Mouse (Mus musculus) limb, embryonic 12.5 days (tissue): ENCODE data around the gene Cox4i2. TPM values are rescaled to one million over a fixed set of nuclear protein-coding genes. Genes with fewer than 3 reads are reported as not detected.

Experiments
- ATAC-seq: fragments of 200-750 bp; cut with Nextera tagmentation; 2 replicates; pipeline ENCODE4 v1.8.0; 2017; ENCODE audit warnings: low read depth, moderate TSS enrichment; ENCODE audit not compliant: insufficient number of reproducible peaks, insufficient read depth, low FRiP score, low TSS enrichment
- H3K27ac ChIP-seq: fragments of 300-500 bp; sonication (generic); 2 replicates; pipeline ENCODE4 v1.5.1; 2016; ENCODE audit warnings: mild to moderate bottlenecking, moderate library complexity
- H3K27me3 ChIP-seq: fragments of 300-500 bp; sonication (generic); 2 replicates; pipeline ENCODE4 v1.6.1; 2016; ENCODE audit warnings: mild to moderate bottlenecking, moderate library complexity
- H3K36me3 ChIP-seq: fragments of 300-500 bp; sonication (generic); 2 replicates; pipeline ENCODE4 v1.6.1; 2016; ENCODE audit warnings: mild to moderate bottlenecking, moderate library complexity
- H3K4me1 ChIP-seq: fragments of 300-500 bp; sonication (generic); replicated peaks from 2 replicates; pipeline ENCODE4 v1.6.1; 2016
- H3K4me2 ChIP-seq: fragments of 300-500 bp; sonication (generic); 2 replicates; pipeline ENCODE4 v1.6.1; 2016; ENCODE audit warnings: mild to moderate bottlenecking, moderate library complexity
- H3K4me3 ChIP-seq: fragments of 300-500 bp; sonication (generic); replicated peaks from 2 replicates; pipeline ENCODE4 v1.5.1; 2016; ENCODE audit warnings: mild to moderate bottlenecking
- H3K9ac ChIP-seq: fragments of 300-500 bp; sonication (generic); replicated peaks from 2 replicates; pipeline ENCODE4 v1.6.1; 2016; ENCODE audit warnings: mild to moderate bottlenecking, moderate library complexity
- H3K9me3 ChIP-seq: fragments of 300-500 bp; sonication (generic); 2 replicates; pipeline ENCODE4 v1.6.1; 2016; ENCODE audit warnings: mild to moderate bottlenecking, moderate library complexity
- WGBS: fragments of 180-500 bp; shearing (Covaris S2); methylation state at CpG from one replicate; pipeline ENCODE4 v1.1.7; 2016; 5-methylcytosine and 5-hydroxymethylcytosine counted together
- polyA plus RNA-seq: library from polyadenylated mRNA; unstranded; fragments of >200 nt; fragmentation: Nextera tagmentation; extraction: Ambion mirVana; gene quantifications from 2 replicates; pipeline ENCODE4 v1.2.1, GENCODE M21; 2016

The Cox4i2 gene
- polyA plus RNA-seq, 1 experiment from 2014 or later, result 29.9 TPM

DNA sequence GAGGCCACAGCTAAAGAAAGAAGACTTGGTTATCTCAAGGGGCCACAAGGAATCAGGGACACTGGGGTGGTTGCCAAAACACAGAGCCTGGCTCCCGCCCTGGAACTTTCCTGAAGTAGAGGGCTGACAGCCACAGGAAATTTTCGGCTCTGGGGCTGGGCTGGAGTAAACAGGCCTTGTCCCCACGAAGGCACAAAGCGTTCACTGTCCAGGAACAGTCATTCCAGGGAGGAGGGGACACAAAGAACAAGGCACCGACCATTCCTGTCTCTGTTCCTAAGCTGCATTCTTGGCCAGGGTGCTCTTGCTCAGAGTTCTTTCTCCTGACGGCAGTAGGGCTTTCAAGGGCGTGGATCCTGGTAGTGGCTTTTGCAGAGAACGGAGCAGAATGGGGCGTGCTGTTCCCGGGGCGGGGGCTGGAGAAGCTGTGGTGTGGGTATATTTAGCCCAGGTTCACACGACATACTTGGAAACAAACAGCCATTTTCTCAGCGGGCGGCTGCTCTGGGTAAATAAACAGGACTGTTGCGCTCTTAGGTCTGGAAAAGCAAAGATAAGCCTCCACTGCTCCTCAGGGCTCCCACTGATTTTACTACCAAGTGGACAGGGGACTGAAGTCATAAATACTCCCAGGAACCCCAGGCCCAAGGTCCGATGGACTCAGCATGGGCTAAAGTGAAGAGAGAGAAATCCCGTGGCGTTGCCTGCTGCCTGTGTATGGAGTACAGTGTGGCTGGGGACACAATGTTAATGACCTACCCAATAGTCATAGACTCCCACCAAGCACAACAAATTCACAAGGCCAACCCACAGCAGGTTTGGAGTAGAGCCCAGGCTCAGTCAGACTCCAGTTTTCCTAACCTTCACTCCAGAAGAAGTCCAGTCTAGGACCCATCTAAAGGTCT is 31.7 kb downstream of the Cox4i2 start:
- Histone ChIP-seq H3K4me2 (peak overlapping the region; percentile 26; the same call in 1 of the 2 replicates), H3K9ac (no peak overlapping the region), H3K36me3 (peaks cover 37% of the 10 kb centered on the region), H3K27me3 (no peaks in the 10 kb centered on the region), H3K4me3 (no peak overlapping the region), H3K27ac (peak overlapping the region; percentile 81), H3K4me1 (peaks cover 28% of the 10 kb centered on the region), H3K9me3 (no peaks in the 10 kb centered on the region)
- WGBS, result 43% methylated on average over 18 of the region's 18 CpGs
- no peak; the same call in 1 of the 2 replicates for ATAC-seq

DNA sequence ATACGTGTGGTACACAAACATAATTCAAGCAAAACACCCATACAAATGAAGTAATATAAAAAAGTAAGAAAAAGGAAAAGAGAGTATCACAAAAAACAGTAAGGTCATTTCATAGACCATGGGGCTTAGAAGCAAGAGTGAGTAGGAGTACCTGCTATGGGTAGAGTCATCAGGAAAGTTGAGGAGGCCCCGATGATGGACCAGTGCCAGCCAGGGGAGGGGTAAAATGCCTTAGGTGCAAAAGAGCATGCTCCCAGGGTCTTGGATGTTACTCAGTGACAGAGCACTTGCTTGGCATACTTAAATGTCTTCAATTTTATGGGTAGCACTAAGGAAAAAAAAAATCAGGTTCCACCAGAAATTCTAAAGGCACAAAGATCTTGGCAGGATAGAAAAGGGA is 33.2 kb downstream of the Cox4i2 start:
- no peak for ATAC-seq
- no peaks in the 10 kb centered on the region for H3K27me3 ChIP-seq
- 91% methylated on average over 2 of the region's 2 CpGs for WGBS

DNA sequence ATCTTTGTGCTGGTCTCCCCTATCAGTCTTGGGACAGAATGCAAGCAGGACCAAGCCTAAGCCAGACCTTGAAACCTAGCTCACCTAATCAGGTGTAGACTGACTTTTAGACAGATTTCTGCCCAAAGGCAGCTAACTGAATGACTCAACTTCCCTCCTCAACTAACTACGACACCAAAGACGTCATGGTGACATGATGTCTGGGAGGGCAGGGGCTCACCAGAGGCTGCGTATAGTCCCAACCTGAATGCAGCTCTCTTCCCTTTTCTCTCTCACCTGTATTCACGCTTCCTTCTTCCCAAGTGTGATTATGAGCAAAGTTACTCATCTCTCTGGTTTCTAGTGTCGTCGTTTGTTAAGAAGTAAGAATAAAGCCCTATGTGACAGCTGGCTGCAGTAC is 33.6 kb downstream of the Cox4i2 start:
- Histone ChIP-seq H3K27ac (no peak overlapping the region), H3K9me3 (no peaks in the 10 kb centered on the region), H3K4me1 (peaks cover 25% of the 10 kb centered on the region), H3K27me3 (no peaks in the 10 kb centered on the region), H3K4me3 (no peak overlapping the region), H3K4me2 (no peak overlapping the region), H3K9ac (no peak overlapping the region), H3K36me3 (peaks cover 24% of the 10 kb centered on the region; the same call in 1 of the 2 replicates)
- WGBS, result 95% methylated on average over 6 of the region's 6 CpGs
- no peak for ATAC-seq

More for the DNA sequence above, 33.2 kb downstream of the Cox4i2 start:
- no peak overlapping the region for H3K27ac ChIP-seq
- no peak overlapping the region for H3K4me2 ChIP-seq
- H3K4me1 ChIP-seq, result peaks cover 25% of the 10 kb centered on the region
- H3K9me3 ChIP-seq, result no peaks in the 10 kb centered on the region
- H3K4me3 ChIP-seq, result no peak overlapping the region
- no peak overlapping the region for H3K9ac ChIP-seq
- peaks cover 27% of the 10 kb centered on the region; the same call in 1 of the 2 replicates for H3K36me3 ChIP-seq

DNA sequence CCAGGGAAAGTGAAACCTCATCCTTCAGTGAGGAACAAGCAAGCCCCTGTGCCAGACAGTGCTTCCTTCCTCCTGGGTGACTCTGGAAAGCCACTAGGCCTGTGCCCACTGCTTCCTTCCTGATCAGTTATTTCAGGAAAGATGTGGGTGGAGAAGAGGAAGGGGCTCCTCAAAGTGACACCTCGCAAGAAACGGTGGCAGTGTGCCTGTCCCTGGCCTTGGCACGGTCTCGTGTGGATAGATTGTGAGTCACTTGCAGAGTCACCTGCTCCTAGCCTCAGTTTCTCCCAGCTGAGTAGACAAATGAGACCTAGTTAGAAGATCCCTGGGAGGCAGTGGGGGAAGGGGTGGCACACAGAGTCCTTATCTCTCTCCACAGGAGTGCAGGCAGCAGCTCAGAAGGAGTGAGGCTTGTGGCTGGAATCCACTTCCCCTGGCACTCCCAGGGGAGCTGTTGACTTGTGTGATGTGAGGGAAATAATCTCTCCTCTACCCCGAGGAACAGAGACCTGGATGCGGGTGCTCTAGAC is 35.0 kb downstream of the Cox4i2 start:
- H3K9me3 ChIP-seq, result no peaks in the 10 kb centered on the region
- no peak for ATAC-seq
- peak overlapping the region; percentile 45; the same call in 1 of the 2 replicates for H3K27ac ChIP-seq

DNA sequence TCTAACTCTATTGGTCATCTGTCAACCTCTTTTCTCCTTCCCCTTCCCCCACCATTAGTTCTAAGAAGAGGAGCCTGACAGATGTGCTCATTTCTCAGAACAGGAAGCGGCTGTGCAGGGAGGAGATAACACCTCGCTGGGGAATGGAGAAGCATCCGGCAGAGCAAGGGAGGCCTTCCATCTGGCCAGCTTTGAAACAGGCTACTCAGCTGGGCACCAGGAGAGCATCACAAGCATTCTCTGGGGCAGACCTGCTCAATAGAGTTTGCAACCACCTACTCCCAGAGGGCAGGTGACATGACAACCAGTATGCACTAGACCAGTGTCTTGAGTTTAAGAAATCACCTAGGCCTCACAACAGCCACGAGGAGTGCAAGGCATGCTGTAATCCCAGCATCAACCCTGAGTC is 35.6 kb downstream of the Cox4i2 start:
- H3K27ac ChIP-seq, result no peak overlapping the region; the same call in 1 of the 2 replicates
- ATAC-seq, result no peak

More for the DNA sequence above, 35.0 kb downstream of the Cox4i2 start:
- H3K4me3 ChIP-seq, result no peak overlapping the region
- no peak overlapping the region for H3K9ac ChIP-seq
- H3K4me2 ChIP-seq, result no peak overlapping the region
- H3K4me1 ChIP-seq, result peaks cover 25% of the 10 kb centered on the region
- H3K36me3 ChIP-seq, result peaks cover 24% of the 10 kb centered on the region; the same call in 1 of the 2 replicates
- 73% methylated on average over 6 of the region's 6 CpGs for WGBS
- H3K27me3 ChIP-seq, result no peaks in the 10 kb centered on the region

DNA sequence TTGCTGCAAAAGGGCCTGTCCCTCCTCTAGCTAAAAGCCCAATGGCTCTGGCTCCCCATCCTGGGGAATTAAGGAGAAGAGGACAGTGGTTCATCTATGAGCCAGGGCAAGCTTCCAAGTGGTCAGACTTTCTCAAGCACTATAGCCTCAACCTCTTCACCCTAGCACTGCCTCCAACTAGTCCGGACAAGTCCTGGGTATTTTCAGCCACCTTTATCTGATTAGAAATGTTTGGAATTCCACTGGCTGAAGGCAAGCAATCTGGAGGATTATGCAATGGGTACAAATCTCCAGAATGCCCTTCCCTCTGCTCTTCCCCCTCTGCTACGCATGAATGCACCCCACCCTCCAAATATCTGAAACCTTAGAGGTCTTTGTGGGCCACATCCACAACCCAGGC is 38.5 kb downstream of the Cox4i2 start:
- H3K4me3 ChIP-seq, result no peak overlapping the region
- H3K36me3 ChIP-seq, result peaks cover 19% of the 10 kb centered on the region; the same call in 1 of the 2 replicates
- no peaks in the 10 kb centered on the region for H3K9me3 ChIP-seq
- WGBS, result 59% methylated on average over 2 of the region's 2 CpGs
- no peak for ATAC-seq
- no peak overlapping the region for H3K27ac ChIP-seq
- peaks cover 11% of the 10 kb centered on the region; the same call in 1 of the 2 replicates for H3K4me1 ChIP-seq
- no peak overlapping the region for H3K4me2 ChIP-seq
- no peak overlapping the region for H3K9ac ChIP-seq
- H3K27me3 ChIP-seq, result no peaks in the 10 kb centered on the region

More for the DNA sequence above, 35.6 kb downstream of the Cox4i2 start:
- no peak overlapping the region for H3K4me2 ChIP-seq
- no peaks in the 10 kb centered on the region for H3K9me3 ChIP-seq
- H3K36me3 ChIP-seq, result peaks cover 27% of the 10 kb centered on the region; the same call in 1 of the 2 replicates
- H3K9ac ChIP-seq, result no peak overlapping the region
- peaks cover 25% of the 10 kb centered on the region for H3K4me1 ChIP-seq
- no peak overlapping the region for H3K4me3 ChIP-seq
- no peaks in the 10 kb centered on the region for H3K27me3 ChIP-seq
- WGBS, result 38% methylated on average over 4 of the region's 4 CpGs

DNA sequence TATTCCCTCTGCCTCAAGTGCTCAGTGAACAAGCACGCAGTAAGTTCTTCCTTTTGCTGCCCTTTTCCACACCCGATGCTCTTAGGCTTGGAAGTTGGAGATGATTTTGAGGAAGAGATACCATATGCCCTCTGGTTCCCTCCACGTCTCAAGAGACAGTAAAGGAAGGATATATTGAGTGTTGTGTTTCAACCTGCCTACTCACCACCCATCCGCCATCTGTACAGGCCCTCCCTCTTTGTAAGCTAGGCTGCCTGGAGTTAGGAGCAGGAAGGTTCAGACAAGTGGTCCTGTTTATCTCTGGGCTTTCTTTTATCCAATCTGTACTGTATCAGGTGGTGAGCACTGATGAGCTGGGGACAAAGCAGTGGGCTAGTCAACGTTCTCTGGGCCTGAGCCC is 39.4 kb downstream of the Cox4i2 start:
- Histone ChIP-seq H3K4me1 (peaks cover 11% of the 10 kb centered on the region; the same call in 1 of the 2 replicates), H3K27me3 (no peaks in the 10 kb centered on the region), H3K27ac (no peak overlapping the region), H3K36me3 (peaks cover 14% of the 10 kb centered on the region; the same call in 1 of the 2 replicates), H3K4me2 (no peak overlapping the region), H3K9ac (no peak overlapping the region), H3K4me3 (no peak overlapping the region), H3K9me3 (no peaks in the 10 kb centered on the region)
- ATAC-seq, result no peak
- WGBS, result 81% methylated on average over 5 of the region's 5 CpGs

DNA sequence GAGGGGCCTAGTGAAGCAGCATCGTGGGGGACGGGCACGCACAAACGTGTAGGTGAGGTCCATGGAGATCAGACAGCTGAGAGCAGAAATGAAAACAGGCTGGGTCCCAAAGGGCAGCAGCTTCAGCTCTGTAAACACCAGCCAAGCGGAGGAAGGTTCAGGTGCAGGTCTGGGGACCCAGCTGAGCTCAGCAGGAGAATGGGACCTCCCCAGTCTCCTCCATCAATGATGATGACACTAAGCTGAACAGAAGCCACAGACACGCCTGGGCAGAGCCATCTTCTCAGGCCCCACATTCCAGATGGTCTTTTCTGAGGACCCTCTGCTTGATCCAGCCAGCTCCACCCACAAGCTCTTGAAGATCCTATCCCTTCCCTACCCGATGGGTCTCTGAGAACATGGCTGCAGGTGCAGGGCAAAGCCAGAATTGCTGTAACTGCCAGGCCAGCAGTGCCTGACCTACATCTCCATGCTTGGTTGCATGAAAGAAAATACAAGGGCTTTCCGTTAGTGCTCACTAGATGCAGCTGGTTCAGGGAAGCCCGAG is 40.4 kb downstream of the Cox4i2 start:
- ATAC-seq, result no peak
- Histone ChIP-seq H3K27ac (no peak overlapping the region), H3K4me2 (no peak overlapping the region), H3K9me3 (no peaks in the 10 kb centered on the region), H3K36me3 (peaks cover 14% of the 10 kb centered on the region; the same call in 1 of the 2 replicates), H3K4me3 (no peak overlapping the region), H3K27me3 (no peaks in the 10 kb centered on the region), H3K9ac (no peak overlapping the region), H3K4me1 (peaks cover 7% of the 10 kb centered on the region; the same call in 1 of the 2 replicates)
- WGBS, result 84% methylated on average over 9 of the region's 9 CpGs

DNA sequence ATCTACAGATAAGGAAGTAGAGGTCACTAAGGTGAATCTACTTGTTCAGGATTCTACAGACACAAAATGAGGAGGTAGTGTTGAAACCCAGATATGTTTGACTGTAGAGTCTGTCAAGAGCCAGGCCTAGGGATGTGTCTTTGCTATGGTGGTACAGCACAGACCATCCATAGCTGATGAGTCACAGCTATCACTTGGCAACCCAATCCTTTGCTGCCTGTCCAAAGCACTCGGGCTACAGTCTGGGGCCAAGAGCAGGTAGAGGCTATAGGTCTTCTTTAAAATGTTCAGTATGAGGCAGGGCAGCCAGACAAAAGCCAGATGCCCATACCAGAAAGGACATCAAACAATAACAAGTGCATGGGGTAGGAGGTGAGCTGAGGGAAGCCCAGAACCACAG is 43.6 kb downstream of the Cox4i2 start:
- no peaks in the 10 kb centered on the region for H3K4me1 ChIP-seq
- no peaks in the 10 kb centered on the region for H3K27me3 ChIP-seq
- no peak overlapping the region for H3K27ac ChIP-seq
- H3K36me3 ChIP-seq, result 0 out of 2 replicates have a peak, but pooled peaks cover 4% of the 10 kb centered on the region
- WGBS, result 79% methylated on average over 1 of the region's 1 CpGs
- H3K4me2 ChIP-seq, result no peak overlapping the region
- no peak overlapping the region for H3K9ac ChIP-seq
- H3K4me3 ChIP-seq, result no peak overlapping the region
- no peaks in the 10 kb centered on the region for H3K9me3 ChIP-seq
- ATAC-seq, result no peak

DNA sequence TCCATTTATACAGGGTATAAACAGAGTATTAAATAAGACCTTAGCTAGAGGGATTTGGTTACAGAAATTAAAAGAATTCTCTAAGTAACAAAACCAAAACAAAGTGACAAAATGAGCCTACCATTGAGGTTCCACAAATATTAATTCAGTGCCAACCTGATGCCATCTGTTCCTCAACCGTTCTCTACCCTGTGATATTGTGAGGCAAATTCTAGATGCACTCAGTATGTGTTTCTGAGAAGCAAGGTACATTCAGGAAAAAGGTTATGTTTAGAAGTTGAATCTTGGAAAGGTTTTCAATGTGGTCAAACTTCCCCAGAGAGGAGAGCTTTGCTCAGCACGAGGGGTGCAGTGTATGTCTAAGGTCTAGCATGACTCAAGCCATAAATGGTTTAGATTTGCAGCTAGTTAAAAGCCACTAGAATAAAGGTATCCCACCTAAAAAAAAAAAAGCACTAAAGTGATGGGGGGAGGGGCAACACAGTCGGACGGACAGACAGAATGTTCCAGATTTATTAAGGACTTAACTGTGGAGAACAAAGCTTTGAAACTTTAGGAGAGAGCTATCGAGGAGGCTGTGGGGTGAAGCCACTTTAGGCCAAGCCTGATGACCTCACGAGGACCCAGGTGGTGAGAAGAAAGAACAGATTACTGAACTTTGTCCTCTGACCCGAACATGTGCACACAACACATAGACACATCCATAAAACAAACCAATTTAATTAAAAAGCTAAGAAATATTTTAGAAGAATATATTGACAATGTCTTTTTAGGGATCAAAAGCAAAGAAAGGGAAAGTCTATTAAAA is 46.2 kb downstream of the Cox4i2 start:
- Histone ChIP-seq H3K4me1 (peaks cover 17% of the 10 kb centered on the region), H3K9ac (no peak overlapping the region), H3K27me3 (no peaks in the 10 kb centered on the region), H3K27ac (no peak overlapping the region), H3K9me3 (no peaks in the 10 kb centered on the region), H3K4me3 (no peak overlapping the region), H3K4me2 (no peak overlapping the region), H3K36me3 (no peaks in the 10 kb centered on the region)
- 56% methylated on average over 7 of the region's 7 CpGs for WGBS
- ATAC-seq, result no peak
